Mouse (Mus musculus): ENCODE data around the gene Nat8f4. TPM values are rescaled to one million over a fixed set of nuclear protein-coding genes. Genes with fewer than 3 reads are reported as not detected.
"Not testable (repeated sequence)": the region's sequence is repeated elsewhere in the genome, so short reads cannot be mapped to it uniquely, and the experiment has no call there.

Nat8f4 gene
- 6.8 and 6.9 TPM in 2 replicates for polyA plus RNA-seq (2015; fragmentation: Nextera tagmentation; extraction: Ambion mirVana)

- H3K27ac ChIP-seq; H3K27me3 ChIP-seq; H3K4me1 ChIP-seq (replicated peaks); H3K9ac ChIP-seq; H3K36me3 ChIP-seq; H3K9me3 ChIP-seq: not testable (repeated sequence)
- peak within 1 kb of the TSS; percentile 47 for H3K4me2 ChIP-seq
- peak; percentile 77; the same call in 1 of the 2 replicates for ATAC-seq (ENCODE audit: low FRiP score)
- H3K4me3 ChIP-seq, result peak within 1 kb of the TSS; percentile 31
- WGBS, result 16% methylated on average over 20 of the region's 20 CpGs
Measured at GRCm38 (mm10) chr6:85904642-85905061, at the start of gene Nat8f4. Nat8f4 (minus strand) TSS chr6:85904884.

- H3K9ac ChIP-seq, result no peak overlapping the region
- no peaks in the 10 kb centered on the region for H3K4me1 ChIP-seq (replicated peaks)
- peaks cover 91% of the 10 kb centered on the region for H3K36me3 ChIP-seq
- no peak overlapping the region for H3K4me2 ChIP-seq
- WGBS, result 85% methylated on average over 6 of the region's 6 CpGs
- H3K9me3 ChIP-seq, result no peaks in the 10 kb centered on the region
- no peak overlapping the region for H3K4me3 ChIP-seq
- ATAC-seq (ENCODE audit: low FRiP score), result no peak
- no peak overlapping the region for H3K27ac ChIP-seq
- no peaks in the 10 kb centered on the region for H3K27me3 ChIP-seq
Measured at GRCm38 (mm10) chr6:85948549-85948948, 43.9 kb upstream of the Nat8f4 start.

GRCm38 (mm10) chr6:85942469-85942868 lies 37.8 kb upstream of the Nat8f4 start:
- ATAC-seq (ENCODE audit: low FRiP score), result no peak
- no peaks in the 10 kb centered on the region for H3K27me3 ChIP-seq
- H3K9me3 ChIP-seq, result no peaks in the 10 kb centered on the region
- no peak overlapping the region for H3K9ac ChIP-seq
- H3K4me3 ChIP-seq, result no peak overlapping the region
- no peak overlapping the region for H3K4me2 ChIP-seq
- no peaks in the 10 kb centered on the region for H3K4me1 ChIP-seq (replicated peaks)
- WGBS, result 95% methylated on average over 3 of the region's 3 CpGs
- H3K27ac ChIP-seq, result no peak overlapping the region
- peaks cover 54% of the 10 kb centered on the region for H3K36me3 ChIP-seq

GRCm38 (mm10) chr6:85938701-85939100 lies 34.0 kb upstream of the Nat8f4 start:
- no peak overlapping the region for H3K4me3 ChIP-seq
- 81% methylated on average over 10 of the region's 10 CpGs for WGBS

GRCm38 (mm10) chr6:85936508-85937465 lies 32.1 kb upstream of the Nat8f4 start:
- H3K36me3 ChIP-seq, result peaks cover 20% of the 10 kb centered on the region
- WGBS, result 2% methylated on average over 37 of the region's 50 CpGs
- H3K9me3 ChIP-seq; H3K4me1 ChIP-seq (replicated peaks); H3K27me3 ChIP-seq: not testable (repeated sequence)
- peak overlapping the region; percentile 58 for H3K4me2 ChIP-seq
- ATAC-seq (ENCODE audit: low FRiP score), result peak; percentile 97
- H3K9ac ChIP-seq, result peak overlapping the region; percentile 71
- H3K27ac ChIP-seq, result peak overlapping the region; percentile 48; the same call in 1 of the 2 replicates
- peak overlapping the region; percentile 46 for H3K4me3 ChIP-seq

More at GRCm38 (mm10) chr6:85938701-85939100, 34.0 kb upstream of the Nat8f4 start:
- Histone ChIP-seq H3K9me3 (no peaks in the 10 kb centered on the region), H3K27me3 (no peaks in the 10 kb centered on the region), H3K4me1 (replicated peaks) (no peaks in the 10 kb centered on the region; the same call in 1 of the 2 replicates), H3K9ac (no peak overlapping the region), H3K36me3 (peaks cover 18% of the 10 kb centered on the region), H3K4me2 (no peak overlapping the region), H3K27ac (no peak overlapping the region)
- no peak for ATAC-seq (ENCODE audit: low FRiP score)

- Histone ChIP-seq H3K4me3 (no peak overlapping the region), H3K4me1 (replicated peaks) (no peaks in the 10 kb centered on the region; the same call in 1 of the 2 replicates), H3K27ac (no peak overlapping the region), H3K9me3 (no peaks in the 10 kb centered on the region), H3K36me3 (peaks cover 24% of the 10 kb centered on the region), H3K9ac (no peak overlapping the region), H3K27me3 (no peaks in the 10 kb centered on the region), H3K4me2 (no peak overlapping the region)
- WGBS, result 68% methylated on average over 3 of the region's 3 CpGs
- ATAC-seq (ENCODE audit: low FRiP score), result no peak
Measured at GRCm38 (mm10) chr6:85935646-85936045, 31.0 kb upstream of the Nat8f4 start.

GRCm38 (mm10) chr6:85934047-85934446 lies 29.4 kb upstream of the Nat8f4 start:
- no peak for ATAC-seq (ENCODE audit: low FRiP score)
- no peaks in the 10 kb centered on the region; the same call in 1 of the 2 replicates for H3K4me1 ChIP-seq (replicated peaks)
- H3K27me3 ChIP-seq, result no peaks in the 10 kb centered on the region
- WGBS, result 84% methylated on average over 8 of the region's 8 CpGs
- 0 out of 2 replicates have a peak overlapping the region, but pooled peaks have one; percentile 9 for H3K9ac ChIP-seq
- H3K27ac ChIP-seq, result no peak overlapping the region
- no peak overlapping the region for H3K4me2 ChIP-seq
- H3K4me3 ChIP-seq, result no peak overlapping the region
- H3K9me3 ChIP-seq, result no peaks in the 10 kb centered on the region
- peaks cover 38% of the 10 kb centered on the region for H3K36me3 ChIP-seq

GRCm38 (mm10) chr6:85929312-85929711 lies 24.6 kb upstream of the Nat8f4 start:
- no peaks in the 10 kb centered on the region for H3K27me3 ChIP-seq
- no peak overlapping the region for H3K4me2 ChIP-seq
- H3K27ac ChIP-seq, result no peak overlapping the region
- no peaks in the 10 kb centered on the region for H3K4me1 ChIP-seq (replicated peaks)
- peaks cover 81% of the 10 kb centered on the region for H3K36me3 ChIP-seq
- WGBS, result 100% methylated on average over 1 of the region's 1 CpGs
- ATAC-seq (ENCODE audit: low FRiP score), result no peak
- no peaks in the 10 kb centered on the region for H3K9me3 ChIP-seq
- H3K9ac ChIP-seq, result no peak overlapping the region
- H3K4me3 ChIP-seq, result no peak overlapping the region

GRCm38 (mm10) chr6:85927476-85928464 lies 23.1 kb upstream of the Nat8f4 start:
- WGBS, result 89% methylated on average over 9 of the region's 9 CpGs
- H3K9me3 ChIP-seq, result no peaks in the 10 kb centered on the region
- H3K4me1 ChIP-seq (replicated peaks), result no peaks in the 10 kb centered on the region
- H3K4me3 ChIP-seq, result no peak overlapping the region
- H3K9ac ChIP-seq, result no peak overlapping the region
- H3K4me2 ChIP-seq, result no peak overlapping the region
- peaks cover 87% of the 10 kb centered on the region for H3K36me3 ChIP-seq
- no peak overlapping the region for H3K27ac ChIP-seq
- H3K27me3 ChIP-seq, result no peaks in the 10 kb centered on the region
- no peak for ATAC-seq (ENCODE audit: low FRiP score)

- no peak overlapping the region for H3K27ac ChIP-seq
- WGBS, result 90% methylated on average over 1 of the region's 1 CpGs
- peaks cover 87% of the 10 kb centered on the region for H3K36me3 ChIP-seq
Measured at GRCm38 (mm10) chr6:85926709-85927108, 22.0 kb upstream of the Nat8f4 start.

GRCm38 (mm10) chr6:85923643-85924042 lies 19.0 kb upstream of the Nat8f4 start:
- no peak for ATAC-seq (ENCODE audit: low FRiP score)
- no peaks in the 10 kb centered on the region for H3K4me1 ChIP-seq (replicated peaks)
- WGBS, result 97% methylated on average over 1 of the region's 1 CpGs
- no peak overlapping the region for H3K27ac ChIP-seq
- no peak overlapping the region for H3K9ac ChIP-seq
- H3K9me3 ChIP-seq, result no peaks in the 10 kb centered on the region
- H3K4me2 ChIP-seq, result no peak overlapping the region
- peaks cover 69% of the 10 kb centered on the region for H3K36me3 ChIP-seq
- no peak overlapping the region for H3K4me3 ChIP-seq
- H3K27me3 ChIP-seq, result no peaks in the 10 kb centered on the region

More at GRCm38 (mm10) chr6:85926709-85927108, 22.0 kb upstream of the Nat8f4 start:
- Histone ChIP-seq H3K4me3 (no peak overlapping the region), H3K27me3 (no peaks in the 10 kb centered on the region), H3K9ac (no peak overlapping the region), H3K4me1 (replicated peaks) (no peaks in the 10 kb centered on the region), H3K9me3 (no peaks in the 10 kb centered on the region), H3K4me2 (no peak overlapping the region)
- no peak for ATAC-seq (ENCODE audit: low FRiP score)

- ATAC-seq (ENCODE audit: low FRiP score), result no peak
- Histone ChIP-seq H3K27ac (no peak overlapping the region), H3K36me3 (peaks cover 30% of the 10 kb centered on the region), H3K4me1 (replicated peaks) (peaks cover 13% of the 10 kb centered on the region), H3K9ac (no peak overlapping the region), H3K4me2 (no peak overlapping the region), H3K9me3 (no peaks in the 10 kb centered on the region), H3K4me3 (no peak overlapping the region), H3K27me3 (no peaks in the 10 kb centered on the region)
- WGBS, result 93% methylated on average over 4 of the region's 4 CpGs
Measured at GRCm38 (mm10) chr6:85919401-85919800, 14.7 kb upstream of the Nat8f4 start.

All from hindbrain, embryonic 13.5 days (tissue).